Mouse (Mus musculus): ENCODE measurements around the gene Zfp207. TPM values are rescaled to one million over a fixed set of nuclear protein-coding genes. Genes with fewer than 3 reads are reported as not detected.

The Zfp207 gene
- 187 and 192 TPM in 2 replicates for polyA plus RNA-seq (2015; fragmentation: Nextera tagmentation; extraction: Ambion mirVana)

- H3K36me3 ChIP-seq (ENCODE audit: control insufficient read depth, insufficient read depth, low read length) = peaks cover 9% of the 10 kb centered on the region; the same call in 1 of the 2 replicates
- peak within 1 kb of the TSS; percentile 93 for H3K4me3 ChIP-seq (replicated peaks; ENCODE audit: low read length)
- H3K27me3 ChIP-seq (ENCODE audit: control insufficient read depth, insufficient read depth, low read length) = no peaks in the 10 kb centered on the region
- H3K27ac ChIP-seq (ENCODE audit: low read length) = peak within 1 kb of the TSS; percentile 95
- peak within 1 kb of the TSS; percentile 80 for H3K4me2 ChIP-seq (ENCODE audit: low read depth, low read length)
- H3K9me3 ChIP-seq (replicated peaks; ENCODE audit: control insufficient read depth, low read length) = no peaks in the 10 kb centered on the region
- H3K9ac ChIP-seq (ENCODE audit: low read length) = peak within 1 kb of the TSS; percentile 99
- ATAC-seq (ENCODE audit: insufficient read depth, low FRiP score) = peak; percentile 99
- H3K4me1 ChIP-seq (ENCODE audit: control insufficient read depth, insufficient read depth, low read length) = peaks cover 11% of the 10 kb centered on the region
- WGBS = under 1% methylated on average over 33 of the region's 33 CpGs
These were observed at the start of gene Zfp207 for GRCm38 (mm10) chr11:80383019-80383625. Zfp207 (plus strand) TSS chr11:80383279.

DNA sequence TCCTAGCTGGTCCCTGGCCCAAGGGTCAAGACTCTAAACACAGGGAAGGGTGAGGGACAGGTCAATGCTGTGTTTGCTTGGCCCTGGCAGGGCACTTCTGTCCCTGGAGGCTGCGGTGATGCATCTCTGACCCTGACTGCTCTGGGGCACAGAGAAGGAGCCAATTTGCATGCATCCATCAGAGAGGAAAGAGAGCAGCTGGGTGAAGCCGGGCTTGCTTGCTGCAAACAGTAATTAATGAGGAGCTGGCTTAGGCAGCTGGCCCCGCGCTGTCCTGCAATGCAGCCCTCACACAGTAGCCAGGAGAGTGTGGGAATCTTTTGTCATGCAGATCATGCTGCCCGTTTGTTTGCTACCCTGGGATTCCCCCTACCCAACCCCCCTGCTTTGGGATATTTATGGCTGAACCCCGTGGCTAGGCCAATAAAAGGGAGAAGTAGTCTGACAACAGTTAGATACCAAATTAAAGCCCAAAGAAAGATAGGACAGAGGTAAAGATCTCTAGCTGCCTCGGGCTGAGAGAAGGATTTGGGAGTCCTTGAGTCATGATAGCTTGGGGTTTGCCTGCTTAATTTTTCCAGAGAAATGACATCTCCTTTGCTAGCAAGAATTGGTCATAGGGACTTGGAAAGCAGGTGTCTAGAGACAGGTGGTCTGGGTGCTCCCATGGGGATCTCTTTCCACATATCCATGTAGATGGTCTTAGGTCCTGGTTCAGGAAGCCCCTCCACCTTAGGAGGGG lies 47.3 kb upstream of the Zfp207 start:
- H3K9ac ChIP-seq (ENCODE audit: low read length) = no peak overlapping the region
- H3K36me3 ChIP-seq (ENCODE audit: control insufficient read depth, insufficient read depth, low read length) = no peaks in the 10 kb centered on the region
- no peaks in the 10 kb centered on the region for H3K27me3 ChIP-seq (ENCODE audit: control insufficient read depth, insufficient read depth, low read length)
- ATAC-seq (ENCODE audit: insufficient read depth, low FRiP score) = no peak
- H3K27ac ChIP-seq (ENCODE audit: low read length) = no peak overlapping the region
- H3K9me3 ChIP-seq (replicated peaks; ENCODE audit: control insufficient read depth, low read length) = no peaks in the 10 kb centered on the region
- H3K4me1 ChIP-seq (ENCODE audit: control insufficient read depth, insufficient read depth, low read length) = no peaks in the 10 kb centered on the region
- 9% methylated on average over 7 of the region's 7 CpGs for WGBS
- H3K4me2 ChIP-seq (ENCODE audit: low read depth, low read length) = no peak overlapping the region
- no peak overlapping the region for H3K4me3 ChIP-seq (replicated peaks; ENCODE audit: low read length)

DNA sequence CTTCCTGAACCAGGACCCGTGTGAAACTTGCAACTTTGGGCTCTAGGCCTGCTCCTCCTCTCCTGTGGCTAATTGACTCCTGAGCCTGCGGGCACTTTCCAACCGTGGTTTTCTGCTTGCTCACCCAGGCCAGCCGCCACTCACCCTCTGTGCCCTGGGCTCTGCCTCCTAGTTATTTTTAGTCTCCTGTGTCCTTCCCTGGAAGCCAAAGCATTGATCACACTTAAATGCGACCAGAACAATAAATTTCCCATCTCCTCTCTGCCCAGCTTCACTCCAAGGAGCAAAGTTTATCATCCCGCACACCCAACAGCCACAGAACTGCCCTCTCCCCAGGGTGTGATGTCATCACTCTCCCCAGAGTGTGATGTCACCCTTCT lies 46.7 kb upstream of the Zfp207 start:
- H3K27ac ChIP-seq (ENCODE audit: low read length) = no peak overlapping the region
- H3K9ac ChIP-seq (ENCODE audit: low read length) = no peak overlapping the region
- 23% methylated on average over 6 of the region's 6 CpGs for WGBS
- H3K27me3 ChIP-seq (ENCODE audit: control insufficient read depth, insufficient read depth, low read length) = no peaks in the 10 kb centered on the region
- no peak for ATAC-seq (ENCODE audit: insufficient read depth, low FRiP score)
- no peak overlapping the region for H3K4me3 ChIP-seq (replicated peaks; ENCODE audit: low read length)
- H3K36me3 ChIP-seq (ENCODE audit: control insufficient read depth, insufficient read depth, low read length) = no peaks in the 10 kb centered on the region
- H3K4me2 ChIP-seq (ENCODE audit: low read depth, low read length) = no peak overlapping the region
- no peaks in the 10 kb centered on the region for H3K4me1 ChIP-seq (ENCODE audit: control insufficient read depth, insufficient read depth, low read length)
- H3K9me3 ChIP-seq (replicated peaks; ENCODE audit: control insufficient read depth, low read length) = no peaks in the 10 kb centered on the region

DNA sequence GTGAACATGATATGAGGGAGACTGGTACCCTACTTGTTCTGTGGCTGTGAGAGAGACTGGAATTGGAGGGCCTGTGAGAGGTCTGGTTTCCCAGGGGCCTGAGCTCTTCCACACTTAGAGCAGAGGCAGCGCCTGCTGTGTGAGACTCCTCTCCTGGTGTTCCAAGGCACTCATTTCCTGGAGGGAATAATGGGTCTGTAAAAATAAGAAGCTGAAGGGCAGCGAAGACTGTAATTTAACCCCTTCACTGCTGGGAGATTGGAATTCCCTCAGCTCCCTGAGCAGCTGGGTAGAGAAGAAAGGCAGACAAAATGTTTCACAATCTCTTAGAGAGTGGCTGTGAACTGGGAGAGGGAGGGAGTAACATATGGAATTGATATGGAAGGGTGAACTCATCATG lies 40.6 kb upstream of the Zfp207 start:
- ATAC-seq (ENCODE audit: insufficient read depth, low FRiP score) = no peak
- 26% methylated on average over 2 of the region's 2 CpGs for WGBS

DNA sequence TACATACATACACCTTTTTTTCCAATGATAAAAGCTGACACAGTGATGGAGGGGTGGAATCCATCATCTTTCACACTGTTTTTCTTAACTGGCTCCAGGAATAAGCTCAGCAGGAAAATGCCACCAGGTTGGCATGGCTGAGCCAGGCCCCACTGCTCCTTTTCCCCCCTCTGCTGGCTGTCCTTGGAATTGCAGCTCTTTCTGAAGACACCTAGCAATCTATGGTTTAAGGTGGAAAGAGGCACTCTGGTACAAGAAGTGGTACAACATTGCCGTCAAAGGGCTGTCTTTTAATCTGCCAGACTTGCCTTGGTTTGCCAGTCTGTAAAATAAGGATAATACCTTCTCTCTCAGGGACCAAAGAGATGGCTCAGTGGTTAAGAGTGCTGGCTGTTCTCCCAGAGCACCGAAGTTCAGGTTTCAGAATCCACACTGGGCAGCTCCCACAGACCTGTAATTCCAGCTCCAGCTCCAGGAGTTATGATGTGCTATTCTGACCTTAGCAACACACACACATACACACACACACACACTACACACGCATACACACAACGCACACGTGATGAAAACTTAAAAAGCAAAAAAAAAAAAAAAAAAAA lies 31.1 kb upstream of the Zfp207 start:
- Histone ChIP-seq H3K27ac (ENCODE audit: low read length) (no peak overlapping the region), H3K9ac (ENCODE audit: low read length) (no peak overlapping the region), H3K4me3 (replicated peaks; ENCODE audit: low read length) (no peak overlapping the region), H3K27me3 (ENCODE audit: control insufficient read depth, insufficient read depth, low read length) (no peaks in the 10 kb centered on the region), H3K4me2 (ENCODE audit: low read depth, low read length) (no peak overlapping the region), H3K36me3 (ENCODE audit: control insufficient read depth, insufficient read depth, low read length) (no peaks in the 10 kb centered on the region), H3K9me3 (replicated peaks; ENCODE audit: control insufficient read depth, low read length) (no peaks in the 10 kb centered on the region), H3K4me1 (ENCODE audit: control insufficient read depth, insufficient read depth, low read length) (no peaks in the 10 kb centered on the region)
- WGBS = 69% methylated on average over 5 of the region's 5 CpGs
- no peak for ATAC-seq (ENCODE audit: insufficient read depth, low FRiP score)

More for the DNA sequence above, 40.6 kb upstream of the Zfp207 start:
- H3K9me3 ChIP-seq (replicated peaks; ENCODE audit: control insufficient read depth, low read length) = no peaks in the 10 kb centered on the region
- H3K4me1 ChIP-seq (ENCODE audit: control insufficient read depth, insufficient read depth, low read length) = no peaks in the 10 kb centered on the region
- no peak overlapping the region for H3K4me3 ChIP-seq (replicated peaks; ENCODE audit: low read length)
- H3K9ac ChIP-seq (ENCODE audit: low read length) = no peak overlapping the region
- H3K4me2 ChIP-seq (ENCODE audit: low read depth, low read length) = no peak overlapping the region
- no peaks in the 10 kb centered on the region for H3K27me3 ChIP-seq (ENCODE audit: control insufficient read depth, insufficient read depth, low read length)
- no peak overlapping the region for H3K27ac ChIP-seq (ENCODE audit: low read length)
- no peaks in the 10 kb centered on the region for H3K36me3 ChIP-seq (ENCODE audit: control insufficient read depth, insufficient read depth, low read length)

- H3K9me3 ChIP-seq (replicated peaks; ENCODE audit: control insufficient read depth, low read length) = no peaks in the 10 kb centered on the region
- no peak overlapping the region for H3K4me3 ChIP-seq (replicated peaks; ENCODE audit: low read length)
- no peaks in the 10 kb centered on the region for H3K4me1 ChIP-seq (ENCODE audit: control insufficient read depth, insufficient read depth, low read length)
- no peak overlapping the region for H3K4me2 ChIP-seq (ENCODE audit: low read depth, low read length)
- no peak overlapping the region for H3K27ac ChIP-seq (ENCODE audit: low read length)
- H3K27me3 ChIP-seq (ENCODE audit: control insufficient read depth, insufficient read depth, low read length) = no peaks in the 10 kb centered on the region
- WGBS = 44% methylated on average over 4 of the region's 4 CpGs
- no peaks in the 10 kb centered on the region for H3K36me3 ChIP-seq (ENCODE audit: control insufficient read depth, insufficient read depth, low read length)
- H3K9ac ChIP-seq (ENCODE audit: low read length) = no peak overlapping the region
- no peak for ATAC-seq (ENCODE audit: insufficient read depth, low FRiP score)
These were observed 28.2 kb upstream of the Zfp207 start for GRCm38 (mm10) chr11:80354832-80355231.

DNA sequence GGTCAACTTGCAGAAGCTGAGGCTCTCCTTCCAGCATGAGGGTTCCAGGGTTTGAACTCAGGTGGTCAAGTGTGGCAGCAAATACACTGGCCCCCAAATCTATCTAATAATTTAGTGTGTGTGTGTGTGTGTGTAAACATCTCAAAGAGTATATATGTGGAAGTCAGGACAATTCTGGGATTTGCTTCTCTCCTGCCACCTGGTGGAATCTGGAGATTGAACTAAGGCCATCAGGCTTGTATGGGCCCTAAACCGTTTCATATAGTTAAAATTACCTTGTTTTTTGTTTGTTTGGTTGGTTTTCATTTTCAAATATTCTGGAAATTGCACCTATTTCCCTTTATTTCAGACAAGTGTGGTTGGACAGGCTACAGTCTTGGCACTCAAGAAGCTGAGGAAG lies 14.1 kb upstream of the Zfp207 start:
- no peak overlapping the region for H3K9ac ChIP-seq (ENCODE audit: low read length)
- no peaks in the 10 kb centered on the region for H3K27me3 ChIP-seq (ENCODE audit: control insufficient read depth, insufficient read depth, low read length)
- H3K36me3 ChIP-seq (ENCODE audit: control insufficient read depth, insufficient read depth, low read length) = 0 out of 2 replicates have a peak, but pooled peaks cover 8% of the 10 kb centered on the region
- no peak overlapping the region for H3K27ac ChIP-seq (ENCODE audit: low read length)
- no peak overlapping the region for H3K4me2 ChIP-seq (ENCODE audit: low read depth, low read length)
- H3K4me1 ChIP-seq (ENCODE audit: control insufficient read depth, insufficient read depth, low read length) = no peaks in the 10 kb centered on the region
- H3K9me3 ChIP-seq (replicated peaks; ENCODE audit: control insufficient read depth, low read length) = no peaks in the 10 kb centered on the region
- H3K4me3 ChIP-seq (replicated peaks; ENCODE audit: low read length) = no peak overlapping the region
- WGBS = 80% methylated on average over 1 of the region's 1 CpGs
- no peak for ATAC-seq (ENCODE audit: insufficient read depth, low FRiP score)

DNA sequence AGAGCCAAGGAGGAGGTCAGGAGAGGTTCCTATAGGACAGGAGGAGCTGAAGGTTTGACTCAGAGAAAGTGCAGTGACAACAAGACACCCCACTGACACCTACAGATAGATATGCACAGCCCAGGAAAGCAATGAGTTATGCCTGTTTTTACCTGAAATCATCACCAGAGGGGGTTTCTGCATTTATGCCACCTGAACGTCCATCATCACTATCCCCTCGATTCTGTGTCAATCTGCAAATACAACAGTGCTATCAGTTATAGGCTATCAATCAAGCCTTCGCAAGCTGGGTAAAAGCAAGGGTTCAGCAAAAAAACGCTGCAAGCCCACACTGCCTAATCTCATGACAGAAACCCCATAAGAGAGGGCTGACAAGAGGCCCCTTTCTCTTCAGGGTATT lies 6.4 kb upstream of the Zfp207 start:
- Histone ChIP-seq H3K36me3 (ENCODE audit: control insufficient read depth, insufficient read depth, low read length) (no peaks in the 10 kb centered on the region), H3K4me2 (ENCODE audit: low read depth, low read length) (0 out of 2 replicates have a peak overlapping the region, but pooled peaks have one; percentile 65), H3K27ac (ENCODE audit: low read length) (no peak overlapping the region), H3K4me3 (replicated peaks; ENCODE audit: low read length) (no peak overlapping the region), H3K9me3 (replicated peaks; ENCODE audit: control insufficient read depth, low read length) (no peaks in the 10 kb centered on the region), H3K4me1 (ENCODE audit: control insufficient read depth, insufficient read depth, low read length) (no peaks in the 10 kb centered on the region), H3K27me3 (ENCODE audit: control insufficient read depth, insufficient read depth, low read length) (no peaks in the 10 kb centered on the region), H3K9ac (ENCODE audit: low read length) (no peak overlapping the region)
- ATAC-seq (ENCODE audit: insufficient read depth, low FRiP score) = no peak
- 45% methylated on average over 4 of the region's 4 CpGs for WGBS

All from stomach, embryonic 16.5 days (tissue).